Mouse (Mus musculus) lung, postnatal 0 days (tissue): Measurements from ENCODE around the gene Gm20532. TPM values are rescaled to one million over a fixed set of nuclear protein-coding genes. Genes with fewer than 3 reads are reported as not detected.

Source experiments
- ATAC-seq: fragments of 200-750 bp; cut with Nextera tagmentation; 2 replicates; pipeline ENCODE4 v1.8.0; 2017; ENCODE audit warnings: moderate library complexity
- DNase-seq: peaks from one replicate; pipeline ENCODE4 v3.0.0-alpha.2; 2016; ENCODE audit warnings: low spot score
- H3K27ac ChIP-seq: fragments of 300-500 bp; sonication (generic); 2 replicates; pipeline ENCODE4 v1.5.1; 2014; ENCODE audit warnings: antibody characterized with exemption, mild to moderate bottlenecking, low read length, mixed read lengths
- H3K27me3 ChIP-seq: fragments of 300-500 bp; sonication (generic); replicated peaks from 2 replicates; pipeline ENCODE4 v1.6.1; 2014; ENCODE audit warnings: low read length, mixed read lengths; ENCODE audit not compliant: insufficient read depth
- H3K36me3 ChIP-seq: fragments of 300-500 bp; sonication (generic); 2 replicates; pipeline ENCODE4 v1.6.1; 2014; ENCODE audit warnings: low read length, mixed read lengths; ENCODE audit not compliant: insufficient read depth
- H3K4me1 ChIP-seq: fragments of 300-500 bp; sonication (generic); 2 replicates; pipeline ENCODE4 v1.6.1; 2014; ENCODE audit warnings: antibody characterized with exemption, low read depth, low read length, mixed read lengths; ENCODE audit not compliant: insufficient read depth
- H3K4me2 ChIP-seq: fragments of 300-500 bp; sonication (generic); replicated peaks from 2 replicates; pipeline ENCODE4 v1.6.1; 2014; ENCODE audit warnings: low read depth, mild to moderate bottlenecking, low read length, moderate library complexity, mixed read lengths
- H3K4me3 ChIP-seq: fragments of 300-500 bp; sonication (generic); 2 replicates; pipeline ENCODE4 v1.5.1; 2014; ENCODE audit warnings: low read depth, low read length
- H3K9ac ChIP-seq: fragments of 300-500 bp; sonication (generic); replicated peaks from 2 replicates; pipeline ENCODE4 v1.6.1; 2014; ENCODE audit warnings: low read depth, mild to moderate bottlenecking
- H3K9me3 ChIP-seq: fragments of 300-500 bp; sonication (generic); 2 replicates; pipeline ENCODE4 v1.6.1; 2016; ENCODE audit warnings: low read length, mixed read lengths
- CTCF ChIP-seq: IDR thresholded peaks from 2 replicates; pipeline ENCODE4 v1.5.1; 2016; ENCODE audit warnings: antibody characterized with exemption, mild to moderate bottlenecking
- EP300 ChIP-seq: IDR thresholded peaks from 2 replicates; pipeline ENCODE4 v1.6.1; 2016; ENCODE audit warnings: antibody characterized with exemption, mild to moderate bottlenecking, control low read depth
- WGBS: fragments of 180-500 bp; shearing (Covaris S2); extraction: QIAGEN DNeasy Blood & Tissue Kit; methylation state at CpG from one replicate; pipeline ENCODE4 v1.1.7; 2014; 5-methylcytosine and 5-hydroxymethylcytosine counted together
- polyA plus RNA-seq: library from polyadenylated mRNA; unstranded; fragments of >200 nt; fragmentation: Nextera tagmentation; extraction: Ambion mirVana; gene quantifications from 2 replicates; pipeline ENCODE4 v1.2.1, GENCODE M21; 2015

Gene Gm20532
- polyA plus RNA-seq, 1 experiment from 2014 or later, result not detected

- peak overlapping the region; percentile 75 for H3K27ac ChIP-seq
- H3K4me3 ChIP-seq, result no peak overlapping the region
- H3K9me3 ChIP-seq, result no peaks in the 10 kb centered on the region
- peaks cover 12% of the 10 kb centered on the region for H3K4me1 ChIP-seq
- no peak overlapping the region; the same call in 1 of the 2 replicates for H3K9ac ChIP-seq
- 14% methylated on average over 3 of the region's 3 CpGs for WGBS
- ATAC-seq, result peak; percentile 4; the same call in 1 of the 2 replicates
- peak; percentile 80 for DNase-seq
- TF ChIP-seq CTCF (peak; percentile 96), EP300 (no peak)
- H3K27me3 ChIP-seq, result no peaks in the 10 kb centered on the region
- peak overlapping the region; percentile 37 for H3K4me2 ChIP-seq
- H3K36me3 ChIP-seq, result no peaks in the 10 kb centered on the region
Observed at GRCm38 (mm10) chr2:26570034-26570433, 16.4 kb upstream of the Gm20532 start.

GRCm38 (mm10) chr2:26571400-26571799 lies 15.0 kb upstream of the Gm20532 start:
- ATAC-seq (peak; percentile 37), DNase-seq (no peak)
- Histone ChIP-seq H3K4me3 (no peak overlapping the region), H3K27ac (peak overlapping the region; percentile 75), H3K36me3 (no peaks in the 10 kb centered on the region), H3K9me3 (no peaks in the 10 kb centered on the region), H3K4me1 (peaks cover 15% of the 10 kb centered on the region), H3K27me3 (no peaks in the 10 kb centered on the region), H3K4me2 (peak overlapping the region; percentile 37), H3K9ac (0 out of 2 replicates have a peak overlapping the region, but pooled peaks have one; percentile 19)
- 55% methylated on average over 9 of the region's 9 CpGs for WGBS
- TF ChIP-seq CTCF (peak; percentile 53), EP300 (no peak)

- no peaks in the 10 kb centered on the region for H3K9me3 ChIP-seq
- peaks cover 15% of the 10 kb centered on the region for H3K4me1 ChIP-seq
- H3K27ac ChIP-seq, result peak overlapping the region; percentile 75
- 0 out of 2 replicates have a peak overlapping the region, but pooled peaks have one; percentile 19 for H3K9ac ChIP-seq
- no peak for TF ChIP-seq CTCF
- peak; percentile 99 for TF ChIP-seq EP300
- H3K36me3 ChIP-seq, result no peaks in the 10 kb centered on the region
- 56% methylated on average over 5 of the region's 5 CpGs for WGBS
- no peak overlapping the region for H3K4me3 ChIP-seq
- DNase-seq, result peak; percentile 77
- H3K27me3 ChIP-seq, result no peaks in the 10 kb centered on the region
- peak overlapping the region; percentile 37 for H3K4me2 ChIP-seq
- ATAC-seq, result peak; percentile 66
Observed at GRCm38 (mm10) chr2:26571826-26572225, 14.6 kb upstream of the Gm20532 start.

DNA sequence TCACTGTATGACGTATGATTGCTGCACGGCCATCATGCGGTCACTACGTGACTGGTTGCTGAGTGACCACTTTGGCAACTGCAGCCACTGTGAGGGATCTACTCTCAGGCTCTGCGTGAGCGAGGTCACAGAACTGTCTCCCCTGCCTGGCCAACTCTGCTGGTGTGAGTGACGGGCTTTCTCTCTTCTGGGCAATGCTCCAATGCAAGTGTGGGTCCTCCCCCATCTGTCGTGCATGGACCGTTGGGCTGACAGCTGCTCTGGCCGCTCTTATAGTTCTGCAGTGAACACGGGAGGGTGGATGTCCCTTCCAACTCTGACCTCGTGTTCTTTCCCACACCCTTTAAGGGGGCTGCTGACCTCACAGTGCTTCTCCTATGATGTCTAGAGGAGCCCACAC lies 13.0 kb upstream of the Gm20532 start:
- Histone ChIP-seq H3K4me1 (peaks cover 15% of the 10 kb centered on the region), H3K4me3 (no peak overlapping the region), H3K27ac (peak overlapping the region; percentile 75), H3K9me3 (no peaks in the 10 kb centered on the region), H3K36me3 (no peaks in the 10 kb centered on the region), H3K4me2 (0 out of 2 replicates have a peak overlapping the region, but pooled peaks have one; percentile 8), H3K9ac (no peak overlapping the region), H3K27me3 (no peaks in the 10 kb centered on the region)
- 22% methylated on average over 12 of the region's 12 CpGs for WGBS
- TF ChIP-seq CTCF, result no peak
- peak; percentile 64; the same call in 1 of the 2 replicates for TF ChIP-seq EP300
- peak; percentile 93 for DNase-seq
- peak; percentile 66 for ATAC-seq

DNA sequence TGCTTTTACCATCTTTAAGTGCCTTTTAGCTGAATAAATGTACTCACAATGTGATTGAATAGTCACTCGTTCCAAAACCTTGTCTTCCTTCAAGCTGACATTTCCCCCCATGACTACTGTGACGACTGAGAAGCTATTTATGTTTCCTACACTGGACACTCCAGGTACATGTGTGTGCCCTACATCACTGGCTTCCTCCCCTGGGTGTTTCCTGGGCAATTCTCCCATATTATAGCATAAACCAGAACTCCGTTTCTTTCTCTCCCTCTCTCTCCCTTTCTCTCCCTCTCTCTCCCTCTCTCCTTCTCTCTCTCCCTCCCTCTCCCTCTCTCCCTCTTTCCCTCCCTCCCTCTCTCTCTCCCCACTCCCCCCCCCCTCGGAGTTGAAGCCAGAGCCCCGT lies 12.6 kb upstream of the Gm20532 start:
- peaks cover 15% of the 10 kb centered on the region for H3K4me1 ChIP-seq
- no peaks in the 10 kb centered on the region for H3K27me3 ChIP-seq
- 0 out of 2 replicates have a peak overlapping the region, but pooled peaks have one; percentile 8 for H3K4me2 ChIP-seq
- DNase-seq, result no peak
- H3K4me3 ChIP-seq, result no peak overlapping the region
- H3K36me3 ChIP-seq, result no peaks in the 10 kb centered on the region
- H3K9ac ChIP-seq, result no peak overlapping the region
- 7% methylated on average over 5 of the region's 5 CpGs for WGBS
- TF ChIP-seq EP300 (no peak; the same call in 1 of the 2 replicates), CTCF (no peak)
- no peak for ATAC-seq
- H3K27ac ChIP-seq, result peak overlapping the region; percentile 75
- H3K9me3 ChIP-seq, result no peaks in the 10 kb centered on the region

DNA sequence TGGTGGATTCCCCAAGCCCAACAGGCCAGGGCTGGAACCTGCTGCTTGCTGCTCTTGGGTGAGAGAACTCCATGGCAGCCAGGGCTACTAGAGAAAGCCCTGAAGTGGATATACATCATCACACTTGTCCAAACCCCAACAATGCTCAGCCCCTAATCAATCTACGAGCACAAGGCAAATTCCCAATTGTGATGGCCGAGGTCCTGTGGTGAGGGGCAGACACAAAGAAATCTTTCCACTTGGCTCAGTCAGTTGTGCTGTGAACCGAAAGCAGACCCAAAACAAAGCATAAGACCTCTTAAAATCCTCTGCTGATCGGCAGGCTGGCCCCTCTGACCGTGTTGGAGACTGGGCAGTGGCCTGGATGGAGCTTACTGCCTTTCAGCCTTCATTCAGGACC lies 11.6 kb upstream of the Gm20532 start:
- Histone ChIP-seq H3K4me2 (no peak overlapping the region), H3K9me3 (no peaks in the 10 kb centered on the region), H3K36me3 (no peaks in the 10 kb centered on the region), H3K4me3 (no peak overlapping the region), H3K27me3 (no peaks in the 10 kb centered on the region), H3K4me1 (peaks cover 11% of the 10 kb centered on the region), H3K27ac (peak overlapping the region; percentile 75), H3K9ac (0 out of 2 replicates have a peak overlapping the region, but pooled peaks have one; percentile 1)
- DNase-seq, result no peak
- no peak for TF ChIP-seq CTCF
- no peak for TF ChIP-seq EP300
- WGBS, result 61% methylated on average over 5 of the region's 5 CpGs
- no peak for ATAC-seq
